Mouse (Mus musculus): ENCODE data around the gene Usp16.

Gene Usp16

GRCm38 (mm10) chr16:87454419-87455179 is at the start of gene Usp16:
Gene Usp16 (plus strand): TSS chr16:87454703.
- in situ Hi-C loops (cut with MboI; ENCODE audit: low sequenced_read_pairs): no loop called here

DNA sequence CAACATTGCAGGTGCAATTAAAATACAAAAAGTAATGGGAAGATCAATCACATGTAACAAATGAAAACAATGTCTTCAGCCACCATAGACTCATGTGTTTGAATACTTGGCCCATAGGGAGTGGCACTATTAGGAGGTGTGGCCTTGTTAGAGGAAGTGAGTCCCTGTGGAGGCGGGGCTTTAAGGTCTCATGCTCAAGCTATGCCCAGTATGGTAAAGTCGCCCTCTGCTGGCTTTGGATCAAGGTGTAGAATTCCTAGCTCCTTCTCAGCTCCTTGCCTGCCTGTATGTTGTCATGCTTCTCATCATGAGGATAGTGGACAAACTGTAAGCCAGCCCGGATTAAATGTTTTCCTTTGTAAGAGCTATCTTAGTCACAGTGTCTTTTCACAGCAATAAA is 49.5 kb upstream of the Usp16 start:
- in situ Hi-C loops (cut with MboI; ENCODE audit: low sequenced_read_pairs): no loop called here

- in situ Hi-C loops (cut with MboI; ENCODE audit: low sequenced_read_pairs): no loop called here
Measured at GRCm38 (mm10) chr16:87420662-87421061, 33.8 kb upstream of the Usp16 start.

DNA sequence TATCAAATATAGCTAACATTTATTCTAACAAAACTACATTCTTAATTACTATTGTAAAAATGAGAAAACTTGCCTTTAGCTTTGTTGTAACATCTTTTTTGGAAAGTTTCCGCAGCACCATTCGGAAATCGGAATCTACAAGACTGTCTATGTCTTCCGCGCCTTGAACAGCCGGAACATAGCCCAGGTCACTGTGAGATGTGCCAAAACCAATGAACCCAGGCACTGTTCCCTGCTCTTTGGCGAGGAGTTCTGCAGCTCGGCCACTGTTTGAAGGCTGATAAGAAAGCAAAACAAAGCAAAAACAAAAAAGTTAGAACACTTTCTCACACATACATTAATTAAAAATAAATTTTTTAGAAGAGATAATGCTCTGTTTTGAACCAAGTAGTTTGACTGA is 27.0 kb upstream of the Usp16 start:
- in situ Hi-C loops (cut with MboI; ENCODE audit: low sequenced_read_pairs): no loop called here

GRCm38 (mm10) chr16:87432033-87432814 is 22.3 kb upstream of the Usp16 start, which contains the start of gene Ltn1:
Gene Ltn1 (minus strand): TSS chr16:87432612.
- in situ Hi-C loops (cut with MboI; ENCODE audit: low sequenced_read_pairs): no loop called here

DNA sequence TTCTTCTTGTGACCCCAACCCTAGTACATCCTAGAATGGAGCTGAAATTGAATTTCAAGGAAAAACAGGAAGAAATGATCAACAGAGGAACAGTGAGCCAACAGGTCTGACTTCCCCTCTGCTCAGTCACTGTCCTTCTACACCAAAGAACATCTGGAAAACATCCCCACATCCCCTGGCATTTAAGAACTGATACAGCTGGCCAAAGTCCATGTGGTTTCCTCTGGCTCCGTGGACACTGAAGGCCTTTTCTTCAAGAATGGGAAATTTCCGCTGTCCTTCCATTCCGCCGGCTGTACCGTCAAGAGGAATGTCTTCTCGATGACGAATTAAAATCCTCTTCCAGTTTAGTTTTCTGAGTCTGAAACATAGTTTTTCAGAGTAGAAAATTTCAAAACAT is 20.2 kb upstream of the Usp16 start:
- in situ Hi-C loops (cut with MboI; ENCODE audit: low sequenced_read_pairs): no loop called here

- in situ Hi-C loops (cut with MboI; ENCODE audit: low sequenced_read_pairs): no loop called here
Measured at GRCm38 (mm10) chr16:87434946-87435345, 19.6 kb upstream of the Usp16 start.

GRCm38 (mm10) chr16:87435411-87436205 is 18.9 kb upstream of the Usp16 start:
- in situ Hi-C loops (cut with MboI; ENCODE audit: low sequenced_read_pairs): no loop called here

GRCm38 (mm10) chr16:87437096-87437495 is 17.4 kb upstream of the Usp16 start:
- in situ Hi-C loops (cut with MboI; ENCODE audit: low sequenced_read_pairs): no loop called here

GRCm38 (mm10) chr16:87438697-87439096 is 15.8 kb upstream of the Usp16 start:
- in situ Hi-C loops (cut with MboI; ENCODE audit: low sequenced_read_pairs): no loop called here

DNA sequence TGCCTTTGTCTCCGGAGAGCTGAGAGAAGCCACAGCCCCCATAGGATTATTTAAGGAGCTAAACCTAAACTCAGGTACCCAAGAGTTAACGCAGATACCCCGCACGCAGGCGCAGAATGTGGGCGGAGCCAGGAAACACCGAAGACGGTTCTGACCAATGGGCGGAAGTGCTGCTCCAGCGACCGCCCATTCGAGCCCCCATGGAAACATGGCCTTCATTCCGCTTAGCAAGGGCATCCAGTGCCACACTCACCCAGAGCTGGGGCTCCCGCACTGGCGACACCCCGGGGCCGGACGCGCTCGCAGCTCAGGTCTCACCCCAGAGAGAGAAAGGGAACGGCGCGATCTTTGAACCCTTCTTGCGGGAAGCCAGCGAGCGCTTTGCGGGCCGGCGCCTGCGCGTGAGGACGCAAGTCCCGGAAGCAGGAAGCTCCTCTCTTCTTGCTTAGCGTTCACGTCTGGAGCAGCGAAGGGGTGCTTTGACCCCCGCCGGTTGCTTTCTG is 14.3 kb upstream of the Usp16 start, which contains the start of gene Rwdd2b:
Gene Rwdd2b, minus strand, starts transcription at position 390 of the 503 bp plus-strand sequence.
- in situ Hi-C loops (cut with MboI; ENCODE audit: low sequenced_read_pairs): no loop called here

DNA sequence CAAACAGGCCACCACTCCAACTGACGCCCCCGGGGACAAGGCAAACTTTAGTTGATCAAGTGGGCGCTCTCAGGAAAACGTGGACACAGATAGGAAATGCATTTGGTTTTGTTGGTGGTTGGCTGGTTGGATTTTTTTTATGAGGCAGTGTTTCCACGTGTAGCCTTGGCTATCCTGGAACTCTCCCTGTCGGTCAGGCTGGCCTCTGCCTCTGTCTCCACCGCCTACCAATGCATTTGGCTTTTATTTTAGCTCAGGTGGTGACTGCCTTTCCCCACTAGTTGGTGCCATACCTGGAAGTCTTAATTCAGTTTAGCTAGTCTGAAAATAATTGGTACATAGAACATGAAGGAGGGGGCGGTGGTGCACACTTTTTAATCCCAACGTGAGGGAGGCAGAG is 13.4 kb upstream of the Usp16 start:
- in situ Hi-C loops (cut with MboI; ENCODE audit: low sequenced_read_pairs): no loop called here

GRCm38 (mm10) chr16:87442291-87442690 is 12.2 kb upstream of the Usp16 start:
- in situ Hi-C loops (cut with MboI; ENCODE audit: low sequenced_read_pairs): no loop called here

DNA sequence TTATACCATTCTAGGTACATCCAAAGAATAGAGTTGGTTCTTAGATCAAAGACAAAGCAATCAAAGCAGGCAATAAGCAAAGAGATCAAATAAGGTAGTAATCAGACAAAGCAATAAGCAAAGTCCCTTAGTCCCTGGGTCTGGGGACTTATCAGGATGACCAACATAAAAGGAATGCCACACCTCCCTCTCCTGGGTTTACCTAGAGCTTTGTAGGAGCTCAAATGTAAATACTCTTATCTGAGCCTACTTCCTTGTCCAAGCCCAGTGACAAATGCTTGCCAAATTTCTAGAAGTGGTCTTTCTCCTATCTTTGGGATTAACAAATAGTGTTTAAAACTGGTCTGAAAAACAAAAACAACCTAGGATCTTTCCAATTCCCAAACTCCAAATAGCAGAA is 11.3 kb upstream of the Usp16 start:
- in situ Hi-C loops (cut with MboI; ENCODE audit: low sequenced_read_pairs): no loop called here

DNA sequence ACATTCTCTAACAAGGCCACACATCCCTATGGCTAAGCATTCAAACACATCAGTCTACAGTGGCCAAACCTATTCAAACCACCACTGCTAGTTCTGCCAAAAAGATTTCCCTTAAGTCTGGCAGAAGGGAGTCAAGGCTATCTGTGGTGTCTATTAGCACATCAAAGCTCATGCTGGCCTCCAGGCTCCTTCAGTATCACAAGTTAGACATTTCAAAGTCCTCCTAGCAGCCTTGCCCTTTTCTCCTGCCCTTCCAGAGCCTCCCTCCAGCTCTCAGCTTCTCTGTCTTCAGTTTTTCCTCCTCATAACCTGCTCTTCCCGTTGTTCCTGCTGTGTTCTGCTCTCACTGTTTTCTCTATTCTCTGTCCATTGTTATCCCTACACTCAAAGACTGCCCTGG is 10.4 kb upstream of the Usp16 start:
- in situ Hi-C loops (cut with MboI; ENCODE audit: low sequenced_read_pairs): no loop called here

GRCm38 (mm10) chr16:87445110-87445509 is 9.4 kb upstream of the Usp16 start:
- in situ Hi-C loops (cut with MboI; ENCODE audit: low sequenced_read_pairs): no loop called here

- in situ Hi-C loops (cut with MboI; ENCODE audit: low sequenced_read_pairs): no loop called here
Measured at GRCm38 (mm10) chr16:87445528-87445927, 9.0 kb upstream of the Usp16 start.

- in situ Hi-C loops (cut with MboI; ENCODE audit: low sequenced_read_pairs): no loop called here
Measured at GRCm38 (mm10) chr16:87453226-87453625, 1.3 kb upstream of the Usp16 start.

DNA sequence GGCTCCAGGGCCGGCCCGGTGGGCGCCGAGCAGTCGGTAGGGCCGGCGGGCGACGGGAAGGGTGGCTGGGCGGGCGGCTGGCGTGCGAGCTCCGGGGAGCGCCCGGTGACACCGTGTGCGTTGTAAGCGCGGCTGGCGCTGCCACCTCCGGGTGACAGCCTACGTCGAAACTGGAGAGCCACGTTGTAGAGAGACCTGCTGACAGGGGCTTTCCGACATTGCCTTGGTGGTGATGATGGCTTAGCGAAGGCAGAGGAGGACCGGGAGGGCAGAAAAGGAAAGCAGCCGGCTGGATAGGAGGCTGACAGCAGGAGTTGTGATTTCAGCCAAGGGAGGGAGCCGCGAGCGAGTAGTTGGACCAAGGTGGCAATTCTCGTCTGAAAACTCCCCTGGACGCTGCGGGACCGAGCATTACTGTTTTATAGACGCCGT is 693 bp downstream of the Usp16 start:
- in situ Hi-C loops (cut with MboI; ENCODE audit: low sequenced_read_pairs): no loop called here

DNA sequence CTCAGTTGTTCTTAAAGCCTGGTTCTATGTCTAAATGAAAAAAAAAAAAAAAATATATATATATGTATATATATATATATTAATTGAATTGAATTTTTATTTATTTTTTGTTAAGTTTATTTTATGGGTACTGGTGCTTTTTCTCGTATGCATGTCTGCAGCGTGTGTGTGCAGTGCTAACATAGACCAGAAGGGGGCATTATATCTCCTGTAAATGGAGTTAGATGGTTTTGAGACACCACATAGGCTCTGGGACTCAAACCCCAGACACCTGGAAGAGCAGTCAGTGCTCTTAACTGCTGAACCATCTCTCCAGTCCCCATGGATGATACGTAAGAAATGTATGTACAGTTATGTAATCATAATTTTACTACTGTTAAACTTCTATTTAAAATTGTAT is 4.2 kb downstream of the Usp16 start:
- in situ Hi-C loops (cut with MboI; ENCODE audit: low sequenced_read_pairs): no loop called here

- in situ Hi-C loops (cut with MboI; ENCODE audit: low sequenced_read_pairs): no loop called here
Measured at GRCm38 (mm10) chr16:87470579-87470978, 16.1 kb downstream of the Usp16 start.

Measured in CH12F3 (cell line).